Mouse (Mus musculus) G1E (cell line): Measurements from ENCODE around the gene 4430402I18Rik.

Experiments
- CTCF ChIP-seq: IDR thresholded peaks from 2 replicates; pipeline ENCODE4 v1.5.1; 2012; ENCODE audit warnings: low read depth, low read length, inconsistent platforms, mixed read lengths
- GATA1 ChIP-seq: IDR thresholded peaks from 2 replicates; pipeline ENCODE4 v1.6.1; 2012; ENCODE audit warnings: borderline replicate concordance, low read length, inconsistent platforms, mixed read lengths
- GATA2 ChIP-seq: IDR thresholded peaks from 2 replicates; pipeline ENCODE4 v1.6.1; 2012; ENCODE audit warnings: low read depth, low read length, inconsistent platforms, borderline replicate concordance
- POLR2AphosphoS5 ChIP-seq: IDR thresholded peaks from 2 replicates; pipeline ENCODE4 v1.6.1; 2012; ENCODE audit warnings: low read depth, low read length, inconsistent platforms; ENCODE audit not compliant: insufficient replicate concordance
- TAL1 ChIP-seq: conservative IDR thresholded peaks from 2 replicates; pipeline ENCODE4 v1.6.1; 2012; ENCODE audit warnings: low read depth, low read length, inconsistent platforms, mixed read lengths

DNA sequence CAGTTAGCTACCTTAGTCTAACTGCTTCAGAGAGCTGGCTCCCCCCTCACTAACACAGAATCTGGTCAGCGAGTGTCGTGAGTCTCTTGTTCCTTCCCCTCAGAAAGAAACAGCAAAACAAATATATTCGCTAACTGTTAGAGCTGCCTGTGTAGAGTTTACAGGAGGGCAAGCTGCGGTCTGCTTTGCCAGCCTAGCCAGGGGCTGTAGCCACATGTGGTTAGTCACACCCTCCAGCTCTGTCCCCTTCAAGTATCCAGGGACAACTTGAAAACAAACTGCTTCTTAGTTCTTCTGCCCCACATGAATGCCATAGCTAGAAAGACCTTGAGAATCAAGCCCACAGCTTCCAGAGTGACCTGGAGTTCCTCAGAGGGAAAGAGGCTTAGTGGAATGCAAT, 26.3 kb downstream of the 4430402I18Rik start:
- TF ChIP-seq CTCF (no peak), GATA1 (no peak), TAL1 (no peak), POLR2AphosphoS5 (no peak), GATA2 (no peak)
